Mouse (Mus musculus) hindbrain, postnatal 0 days (tissue): ENCODE measurements at regions not wholly inside any gene's neighbourhood (a gene's known extent, or its start where the extent isn't known, plus 50 kb on each side); places are given as distances from the start of the nearest gene placed in this dataset.

Experiments used
- ATAC-seq: fragments of 200-750 bp; cut with Nextera tagmentation; 2 replicates; pipeline ENCODE4 v1.8.0; 2017; ENCODE audit warnings: mild to moderate bottlenecking, moderate TSS enrichment, moderate library complexity
- DNase-seq: peaks from one replicate; pipeline ENCODE4 v3.0.0-alpha.2; 2015; ENCODE audit warnings: low spot score
- H3K27ac ChIP-seq: fragments of 300-500 bp; sonication (generic); 2 replicates; pipeline ENCODE4 v1.5.1; 2014; ENCODE audit warnings: mild to moderate bottlenecking
- H3K27me3 ChIP-seq: fragments of 300-500 bp; sonication (generic); 2 replicates; pipeline ENCODE4 v1.6.1; 2014; ENCODE audit warnings: low read length, mixed read lengths; ENCODE audit not compliant: insufficient read depth
- H3K36me3 ChIP-seq: fragments of 300-500 bp; sonication (generic); 2 replicates; pipeline ENCODE4 v1.6.1; 2014; ENCODE audit warnings: low read length, mixed read lengths; ENCODE audit not compliant: insufficient read depth
- H3K4me1 ChIP-seq: fragments of 300-500 bp; sonication (generic); 2 replicates; pipeline ENCODE4 v1.6.1; 2014; ENCODE audit warnings: antibody characterized with exemption, low read length, mixed read lengths; ENCODE audit not compliant: insufficient read depth
- H3K4me2 ChIP-seq: fragments of 300-500 bp; sonication (generic); 2 replicates; pipeline ENCODE4 v1.6.1; 2014; ENCODE audit warnings: low read depth, mild to moderate bottlenecking, low read length, moderate library complexity, mixed read lengths
- H3K4me3 ChIP-seq: fragments of 300-500 bp; sonication (generic); 2 replicates; pipeline ENCODE4 v1.5.1; 2014; ENCODE audit warnings: low read length
- H3K9ac ChIP-seq: fragments of 300-500 bp; sonication (generic); replicated peaks from 2 replicates; pipeline ENCODE4 v1.6.1; 2014; ENCODE audit warnings: mild to moderate bottlenecking, low read length, moderate library complexity, mixed read lengths
- H3K9me3 ChIP-seq: fragments of 300-500 bp; sonication (generic); 2 replicates; pipeline ENCODE4 v1.6.1; 2016; ENCODE audit warnings: low read length, mixed read lengths
- CTCF ChIP-seq: IDR thresholded peaks from 2 replicates; pipeline ENCODE4 v1.5.1; 2016; ENCODE audit warnings: antibody characterized with exemption, control low read depth, low read depth
- WGBS: fragments of 180-500 bp; shearing (Covaris S2); extraction: QIAGEN DNeasy Blood & Tissue Kit; methylation state at CpG from one replicate; pipeline ENCODE4 v1.1.7; 2014; 5-methylcytosine and 5-hydroxymethylcytosine counted together

DNA sequence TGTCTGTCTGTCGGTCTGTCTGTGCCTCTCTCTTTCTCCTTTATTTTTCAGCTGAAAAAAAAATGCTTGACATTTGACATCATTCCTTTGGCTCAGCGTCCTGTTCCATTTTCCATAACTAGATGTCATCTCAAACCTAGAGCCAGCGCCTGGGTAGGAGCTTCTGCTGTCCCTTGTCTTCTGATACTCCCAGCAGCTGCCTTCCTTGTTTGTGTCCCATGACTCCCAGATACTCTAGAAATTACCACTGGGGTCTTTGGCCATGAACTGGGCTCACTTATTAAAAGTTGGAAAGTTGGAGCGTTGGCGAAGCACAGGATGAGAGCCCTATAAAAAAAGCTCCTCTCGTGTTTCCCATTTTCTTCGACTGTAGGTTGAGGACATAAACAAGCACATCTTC is 260.4 kb downstream of the Foxo1 start:
- Histone ChIP-seq H3K4me3 (no peak overlapping the region), H3K4me2 (no peak overlapping the region), H3K27ac (no peak overlapping the region), H3K27me3 (no peaks in the 10 kb centered on the region), H3K9ac (no peak overlapping the region), H3K9me3 (no peaks in the 10 kb centered on the region), H3K4me1 (no peaks in the 10 kb centered on the region), H3K36me3 (no peaks in the 10 kb centered on the region)
- no peak for DNase-seq
- 90% methylated on average over 7 of the region's 7 CpGs for WGBS
- no peak for ATAC-seq
- no peak for TF ChIP-seq CTCF

- Histone ChIP-seq H3K4me2 (no peak overlapping the region), H3K27me3 (no peaks in the 10 kb centered on the region), H3K27ac (no peak overlapping the region), H3K4me1 (no peaks in the 10 kb centered on the region), H3K4me3 (no peak overlapping the region), H3K9me3 (no peaks in the 10 kb centered on the region), H3K36me3 (no peaks in the 10 kb centered on the region), H3K9ac (no peak overlapping the region)
- ATAC-seq (no peak), DNase-seq (no peak)
- WGBS, result 54% methylated on average over 3 of the region's 3 CpGs
- TF ChIP-seq CTCF, result no peak
These were observed 259.6 kb downstream of the Foxo1 start for GRCm38 (mm10) chr3:52527781-52528180.

DNA sequence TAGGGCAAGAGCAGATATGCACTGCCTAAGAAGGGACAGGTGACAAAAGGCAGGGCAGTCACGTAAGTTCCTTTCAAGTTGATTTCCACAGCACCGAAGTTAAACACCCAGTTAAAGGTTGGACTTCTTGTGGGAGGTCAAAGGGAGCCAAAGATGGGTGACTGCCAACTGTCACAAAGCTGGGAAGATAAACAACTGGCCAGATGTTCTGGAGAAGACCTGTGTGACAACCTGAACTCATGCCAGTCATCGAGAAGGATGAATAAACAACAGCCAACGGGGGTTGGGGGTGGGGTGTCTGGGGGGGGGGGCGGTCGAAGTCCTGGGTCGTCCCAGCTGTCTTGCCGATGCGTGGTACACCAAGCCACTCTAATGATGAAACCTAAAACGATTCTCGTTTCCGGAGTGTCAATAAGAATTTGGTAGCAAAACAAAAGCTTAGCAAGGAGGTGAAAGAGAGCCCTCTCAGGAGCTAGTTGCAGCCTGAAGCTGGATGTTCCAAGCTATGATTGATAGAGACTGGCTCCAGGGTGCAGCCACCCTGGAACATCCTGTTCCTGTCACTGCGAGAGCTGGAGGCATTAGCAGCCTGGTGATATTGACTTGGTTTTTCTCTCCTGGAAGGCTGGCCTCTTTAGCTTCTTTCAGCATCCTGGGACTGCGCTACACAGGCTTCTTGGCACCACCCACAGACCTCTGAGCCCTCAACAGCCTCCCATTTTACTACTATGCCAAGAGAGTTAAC is 259.0 kb downstream of the Foxo1 start:
- no peak for ATAC-seq

GRCm38 (mm10) chr3:52522886-52523285 is 254.8 kb downstream of the Foxo1 start:
- no peaks in the 10 kb centered on the region for H3K36me3 ChIP-seq
- H3K9me3 ChIP-seq, result no peaks in the 10 kb centered on the region
- no peak overlapping the region for H3K27ac ChIP-seq
- H3K4me3 ChIP-seq, result no peak overlapping the region
- ATAC-seq (no peak), DNase-seq (no peak)
- no peak for TF ChIP-seq CTCF
- no peak overlapping the region for H3K4me2 ChIP-seq
- no peaks in the 10 kb centered on the region for H3K4me1 ChIP-seq
- no peak overlapping the region for H3K9ac ChIP-seq
- 66% methylated on average over 12 of the region's 12 CpGs for WGBS
- no peaks in the 10 kb centered on the region for H3K27me3 ChIP-seq

More for the DNA sequence above, 259.0 kb downstream of the Foxo1 start:
- DNase-seq, result no peak
- Histone ChIP-seq H3K4me2 (no peak overlapping the region), H3K9ac (no peak overlapping the region), H3K9me3 (no peaks in the 10 kb centered on the region), H3K4me1 (no peaks in the 10 kb centered on the region), H3K4me3 (no peak overlapping the region), H3K27me3 (no peaks in the 10 kb centered on the region), H3K27ac (no peak overlapping the region), H3K36me3 (no peaks in the 10 kb centered on the region)
- TF ChIP-seq CTCF, result no peak
- WGBS, result 79% methylated on average over 14 of the region's 14 CpGs

GRCm38 (mm10) chr3:52520609-52520947 is 252.4 kb downstream of the Foxo1 start:
- no peak overlapping the region for H3K27ac ChIP-seq
- H3K4me3 ChIP-seq, result no peak overlapping the region
- no peak overlapping the region for H3K4me2 ChIP-seq
- WGBS, result 33% methylated on average over 4 of the region's 4 CpGs
- H3K9ac ChIP-seq, result no peak overlapping the region
- TF ChIP-seq CTCF, result no peak
- H3K9me3 ChIP-seq, result no peaks in the 10 kb centered on the region
- no peaks in the 10 kb centered on the region for H3K36me3 ChIP-seq
- H3K27me3 ChIP-seq, result no peaks in the 10 kb centered on the region
- DNase-seq, result peak; percentile 57
- H3K4me1 ChIP-seq, result no peaks in the 10 kb centered on the region
- peak; percentile 85 for ATAC-seq

DNA sequence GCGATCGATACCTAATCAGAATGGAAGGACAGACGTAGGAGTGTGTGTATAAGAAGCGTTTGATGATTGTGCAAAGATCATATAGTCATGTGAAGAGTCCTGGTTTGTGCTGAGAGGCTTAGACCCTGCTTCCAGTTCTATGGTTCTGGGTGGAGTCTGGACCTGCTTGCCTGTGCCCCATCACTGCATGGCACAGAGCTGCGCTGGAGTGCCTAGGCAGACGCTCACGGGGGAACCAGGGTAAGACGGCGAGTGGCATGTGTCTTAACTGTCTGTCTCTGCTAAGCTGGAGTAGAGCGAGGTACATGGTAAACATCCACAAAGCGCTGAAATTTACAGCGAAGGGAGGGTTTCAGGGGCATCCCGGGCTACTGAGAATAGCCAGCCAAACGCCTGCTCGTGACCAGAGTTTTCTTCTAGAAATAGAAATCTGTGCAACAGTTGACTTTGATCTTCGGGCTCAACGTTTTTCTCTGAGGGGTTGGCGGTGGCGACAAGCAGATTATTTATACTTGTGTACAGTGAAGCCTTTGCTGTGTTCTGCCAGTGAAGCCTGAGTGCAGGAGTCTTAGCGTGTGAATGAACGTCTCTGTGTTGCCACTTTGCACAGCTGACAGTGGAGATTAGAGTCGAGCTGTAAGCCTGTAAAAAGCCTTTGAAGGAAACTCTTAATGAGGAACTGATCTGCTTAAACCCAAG is 251.9 kb downstream of the Foxo1 start:
- Histone ChIP-seq H3K4me1 (no peaks in the 10 kb centered on the region), H3K36me3 (no peaks in the 10 kb centered on the region), H3K27me3 (no peaks in the 10 kb centered on the region), H3K4me3 (no peak overlapping the region), H3K9me3 (no peaks in the 10 kb centered on the region), H3K4me2 (no peak overlapping the region), H3K27ac (no peak overlapping the region), H3K9ac (no peak overlapping the region)
- no peak for TF ChIP-seq CTCF
- DNase-seq (peak; percentile 53), ATAC-seq (peak; percentile 88)
- WGBS, result 65% methylated on average over 22 of the region's 22 CpGs

DNA sequence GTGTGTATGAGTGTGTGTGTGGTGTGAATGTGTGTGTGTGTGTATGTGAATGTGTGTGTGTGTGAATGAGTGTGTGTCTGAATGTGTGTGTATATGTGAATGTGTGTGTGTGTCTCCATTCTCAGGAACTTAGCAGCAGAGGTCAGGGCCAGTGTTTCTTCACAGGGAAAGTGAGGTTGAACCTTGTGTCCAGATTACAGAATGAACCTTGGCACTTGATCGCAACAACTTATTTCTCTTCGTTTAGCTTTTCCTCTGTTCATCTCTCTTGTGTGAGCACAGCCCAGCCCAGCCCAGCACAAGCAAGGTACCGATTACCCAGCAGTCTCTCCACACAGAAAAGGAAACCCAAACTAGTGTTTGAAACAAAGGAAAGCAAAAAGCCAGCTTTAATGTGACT is 249.7 kb downstream of the Foxo1 start:
- no peak overlapping the region for H3K4me2 ChIP-seq
- no peaks in the 10 kb centered on the region for H3K27me3 ChIP-seq
- DNase-seq (no peak), ATAC-seq (no peak)
- H3K4me3 ChIP-seq, result no peak overlapping the region
- no peak for TF ChIP-seq CTCF
- no peaks in the 10 kb centered on the region for H3K9me3 ChIP-seq
- H3K27ac ChIP-seq, result no peak overlapping the region
- no peak overlapping the region for H3K9ac ChIP-seq
- 91% methylated on average over 3 of the region's 3 CpGs for WGBS
- no peaks in the 10 kb centered on the region for H3K36me3 ChIP-seq
- H3K4me1 ChIP-seq, result no peaks in the 10 kb centered on the region
